Mouse (Mus musculus) thymus, adult 2 months (tissue): Measurements from ENCODE around the gene Dync1i2.

Source experiments
- CTCF ChIP-seq: fragments of 200-500 bp; IDR thresholded peaks from 2 replicates; pipeline ENCODE4 v1.5.1; 2012; ENCODE audit warnings: mild to moderate bottlenecking, control low read depth, low read length, moderate library complexity, borderline replicate concordance; ENCODE audit not compliant: control insufficient read depth, poor library complexity, insufficient read depth; ENCODE audit errors: extremely low read depth
- POLR2A ChIP-seq: fragments of 200-500 bp; IDR thresholded peaks from 2 replicates; pipeline ENCODE4 v1.6.1; 2012; ENCODE audit warnings: mild to moderate bottlenecking, low read length, control low read depth, moderate library complexity; ENCODE audit not compliant: control insufficient read depth, poor library complexity, insufficient read depth; ENCODE audit errors: extremely low read depth

DNA sequence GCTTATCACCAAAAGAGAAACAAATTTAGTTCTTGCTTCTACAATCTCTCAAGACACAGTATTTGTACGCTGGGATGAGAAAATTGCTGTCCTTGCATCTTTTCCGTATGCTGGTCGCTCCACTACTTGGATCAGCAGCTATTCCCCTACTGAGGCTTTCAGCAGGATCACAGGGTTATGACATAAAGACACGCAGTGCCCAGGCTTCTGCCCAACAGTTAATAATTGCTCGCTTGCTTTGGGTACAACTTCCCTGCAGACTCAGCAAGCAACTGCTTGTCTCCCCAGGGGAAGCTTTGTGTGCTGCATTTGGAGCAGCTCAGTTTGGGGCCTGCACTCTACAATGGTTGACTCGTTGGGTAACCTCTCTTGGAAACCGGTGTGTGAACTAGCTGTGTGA lies 64.2 kb downstream of the Dync1i2 start:
- no peak for TF ChIP-seq POLR2A
- TF ChIP-seq CTCF: no peak
